11 mouse cellular contexts compared by ENCODE assay signal in genomic region chr19:45742984-45743575, GRCm38 (mm10). TPM values are rescaled to one million over a fixed set of nuclear protein-coding genes. Genes with fewer than 3 reads are reported as not detected.
DNase-seq lines count a peak whose midpoint lies in the region; ATAC-seq and TF ChIP-seq lines count a peak whose summit lies in the region.
"Had no signal": no experiment of that assay in that cellular context is flagged by ENCODE, and none has a peak within 500 bp of the region (broad histone marks: within the 10 kb centered on the region; RNA-seq: fewer than 3 reads in every experiment).

No protein-coding gene starts in this region.

- H3K4me1 ChIP-seq in E14TG2a.4 (replicated peaks; ENCODE audit: low read depth, low read length): peaks cover 54% of the 10 kb centered on the region
- peaks cover 34% of the 10 kb centered on the region for H3K4me1 ChIP-seq in hindbrain, embryonic 12.5 days
- peaks cover 24% of the 10 kb centered on the region for H3K4me1 ChIP-seq in liver, postnatal 0 days (ENCODE audit: insufficient read depth)

- H3K9me3 ChIP-seq in E14TG2a.4 (ENCODE audit: low read length): no peaks in the 10 kb centered on the region
- H3K9me3 ChIP-seq in hindbrain, embryonic 12.5 days (replicated peaks): no peaks in the 10 kb centered on the region
- no peaks in the 10 kb centered on the region for H3K9me3 ChIP-seq in liver, postnatal 0 days (ENCODE audit: low read length)

- 1% methylated on average over 17 of the region's 44 CpGs for WGBS in hindbrain, embryonic 12.5 days
- WGBS in liver, postnatal 0 days (ENCODE audit: insufficient replicate concordance): 5% methylated on average over 16 of the region's 44 CpGs

- H3K4me3 ChIP-seq in E14TG2a.4 (replicated peaks; ENCODE audit: low read length): peak overlapping the region; percentile 61
- H3K4me3 ChIP-seq in hindbrain, embryonic 12.5 days: peak overlapping the region; percentile 38
- H3K4me3 ChIP-seq in liver, postnatal 0 days (ENCODE audit: low read depth, low read length): peak overlapping the region; percentile 39

- peak; percentile 47 for DNase-seq in embryo, embryonic 9.5 days (ENCODE audit: extremely low spot score)
- no peak for DNase-seq in embryo, embryonic 10 days (ENCODE audit: low spot score)
- DNase-seq in liver, postnatal 0 days: no peak
- DNase-seq in cerebellum, adult 9-10 months: no peak
- DNase-seq in Muller cell, postnatal 12 days (ENCODE audit: inconsistent ontology term): no peak
- DNase-seq: right cerebral cortex, postnatal 4 days had no signal

- peaks cover 77% of the 10 kb centered on the region for H3K27me3 ChIP-seq in E14TG2a.4 (ENCODE audit: insufficient read depth, low read length)
- peaks cover 94% of the 10 kb centered on the region for H3K27me3 ChIP-seq in hindbrain, embryonic 12.5 days
- peaks cover 76% of the 10 kb centered on the region for H3K27me3 ChIP-seq in liver, postnatal 0 days (ENCODE audit: insufficient read depth, low read length)

- peak overlapping the region; percentile 56 for H3K4me2 ChIP-seq in hindbrain, embryonic 12.5 days (replicated peaks)
- peak overlapping the region; percentile 71 for H3K4me2 ChIP-seq in liver, postnatal 0 days (ENCODE audit: low read depth, low read length)

- ATAC-seq in hindbrain, embryonic 12.5 days (ENCODE audit: low FRiP score): no peak
- ATAC-seq in liver, postnatal 0 days: no peak
- no peak for ATAC-seq in monocyte, adult 5-6 weeks (replicated peaks; ENCODE audit: insufficient number of reproducible peaks, low FRiP score, low TSS enrichment, poor library complexity, severe bottlenecking)

- H3K36me3 ChIP-seq in E14TG2a.4 (ENCODE audit: insufficient read depth, low read length): peaks cover 9% of the 10 kb centered on the region
- no peaks in the 10 kb centered on the region for H3K36me3 ChIP-seq in hindbrain, embryonic 12.5 days
- no peaks in the 10 kb centered on the region for H3K36me3 ChIP-seq in liver, postnatal 0 days (replicated peaks; ENCODE audit: insufficient read depth, low read length)

- no peak overlapping the region for H3K27ac ChIP-seq in hindbrain, embryonic 12.5 days
- H3K27ac ChIP-seq in liver, postnatal 0 days (ENCODE audit: low read depth): no peak overlapping the region

- no peak for TF ChIP-seq EP300 in liver, postnatal 0 days (IDR thresholded peaks at IDR 0.05; ENCODE audit: low read depth)

- no peak overlapping the region; the same call in 1 of the 2 replicates for H3K9ac ChIP-seq in hindbrain, embryonic 12.5 days
- H3K9ac ChIP-seq in liver, postnatal 0 days (replicated peaks): no peak overlapping the region

- TF ChIP-seq CTCF in E14TG2a.4 (conservative IDR thresholded peaks at IDR 0.05; ENCODE audit: low read length): no peak
- no peak for TF ChIP-seq CTCF in liver, postnatal 0 days (IDR thresholded peaks at IDR 0.05; ENCODE audit: low read depth)

RNA-seq across cellular contexts. Expression of gene Fgf8, which starts 0.4 kb away (rescaled TPM):
- polyA plus RNA-seq in hindbrain, embryonic 12.5 days (2016; fragmentation: Nextera tagmentation; extraction: Ambion mirVana): 2.9 and 3.1 TPM in 2 replicates
- not detected in 2 replicates for polyA plus RNA-seq in liver, postnatal 0 days (2015; fragmentation: Nextera tagmentation; extraction: Ambion mirVana)
- total RNA-seq in monocyte, adult 5-6 weeks (2017): not detected in 3 replicates
- total RNA-seq: common myeloid progenitor, adult 5-6 weeks; hematopoietic stem cell, adult 5-6 weeks had no signal

RNA-seq across cellular contexts. Expression of gene Npm3, which starts 6.3 kb away (rescaled TPM):
- polyA plus RNA-seq in hindbrain, embryonic 12.5 days (2016; fragmentation: Nextera tagmentation; extraction: Ambion mirVana): 6.7 and 7.6 TPM in 2 replicates
- 6.3 and 6.5 TPM in 2 replicates for polyA plus RNA-seq in liver, postnatal 0 days (2015; fragmentation: Nextera tagmentation; extraction: Ambion mirVana)
- 33.8 to 73.5 TPM (median 54.3 TPM) in 3 replicates for total RNA-seq in monocyte, adult 5-6 weeks (2017)

RNA-seq across cellular contexts. Expression of gene Mgea5, which starts 40.6 kb away (rescaled TPM):
- 113 and 121 TPM in 2 replicates for polyA plus RNA-seq in hindbrain, embryonic 12.5 days (2016; fragmentation: Nextera tagmentation; extraction: Ambion mirVana)
- 10.3 and 10.8 TPM in 2 replicates for polyA plus RNA-seq in liver, postnatal 0 days (2015; fragmentation: Nextera tagmentation; extraction: Ambion mirVana)
- 301 to 380 TPM (median 322 TPM) in 3 replicates for total RNA-seq in monocyte, adult 5-6 weeks (2017)
